Mouse (Mus musculus) urinary bladder, adult 2 months (tissue): ENCODE measurements around the gene Rps6ka2. TPM values are rescaled to one million over a fixed set of nuclear protein-coding genes. Genes with fewer than 3 reads are reported as not detected.
"Not testable (repeated sequence)": the region's sequence is repeated elsewhere in the genome, so short reads cannot be mapped to it uniquely, and the experiment has no call there.

ENCODE experiments used
- DNase-seq: peaks from one replicate; pipeline ENCODE4 v3.0.0; 2022; ENCODE audit warnings: low spot score
- polyA plus RNA-seq: library from polyadenylated mRNA; depleted of rRNA; stranded (reverse); fragments of >200 nt; gene quantifications from 2 replicates; pipeline ENCODE4 v1.2.3, GENCODE M21; 2012

Rps6ka2 gene
- polyA plus RNA-seq, 1 experiment = 4.9 TPM

- DNase-seq = no peak
Observed at GRCm38 (mm10) chr17:7170304-7171295, 685 bp downstream of the Rps6ka2 start.

GRCm38 (mm10) chr17:7173331-7174028 is 3.6 kb downstream of the Rps6ka2 start:
- no peak for DNase-seq

- DNase-seq = no peak
Observed at GRCm38 (mm10) chr17:7175293-7175692, 5.4 kb downstream of the Rps6ka2 start.

- DNase-seq = no peak
Observed at GRCm38 (mm10) chr17:7176394-7176793, 6.5 kb downstream of the Rps6ka2 start.

- DNase-seq = no peak
Observed at GRCm38 (mm10) chr17:7178196-7178595, 8.3 kb downstream of the Rps6ka2 start.

GRCm38 (mm10) chr17:7182187-7182586 is 12.3 kb downstream of the Rps6ka2 start:
- no peak for DNase-seq

- DNase-seq = not testable (repeated sequence)
Observed at GRCm38 (mm10) chr17:7187037-7187436, 17.1 kb downstream of the Rps6ka2 start.

GRCm38 (mm10) chr17:7189425-7189824 is 19.5 kb downstream of the Rps6ka2 start:
- no peak for DNase-seq

GRCm38 (mm10) chr17:7189975-7190374 is 20.1 kb downstream of the Rps6ka2 start:
- no peak for DNase-seq

- DNase-seq = no peak
Observed at GRCm38 (mm10) chr17:7194140-7194840, 24.4 kb downstream of the Rps6ka2 start.

- no peak for DNase-seq
Observed at GRCm38 (mm10) chr17:7197121-7197925, 27.4 kb downstream of the Rps6ka2 start.

GRCm38 (mm10) chr17:7204771-7205406 is 35.0 kb downstream of the Rps6ka2 start:
- no peak for DNase-seq

- DNase-seq = no peak
Observed at GRCm38 (mm10) chr17:7206434-7207145, 36.7 kb downstream of the Rps6ka2 start.

GRCm38 (mm10) chr17:7210648-7211047 is 40.7 kb downstream of the Rps6ka2 start:
- DNase-seq = no peak

GRCm38 (mm10) chr17:7211893-7212292 is 42.0 kb downstream of the Rps6ka2 start:
- no peak for DNase-seq

- DNase-seq = no peak
Observed at GRCm38 (mm10) chr17:7213214-7213613, 43.3 kb downstream of the Rps6ka2 start.

GRCm38 (mm10) chr17:7214061-7214460 is 44.1 kb downstream of the Rps6ka2 start:
- no peak for DNase-seq

- no peak for DNase-seq
Observed at GRCm38 (mm10) chr17:7217791-7218329, 47.9 kb downstream of the Rps6ka2 start.

- no peak for DNase-seq
Observed at GRCm38 (mm10) chr17:7218396-7218795, 48.5 kb downstream of the Rps6ka2 start.
